Mouse (Mus musculus) neural tube, embryonic 11.5 days (tissue): ENCODE data around the gene Rab44. TPM values are rescaled to one million over a fixed set of nuclear protein-coding genes. Genes with fewer than 3 reads are reported as not detected.

Experiments used
- ATAC-seq: fragments of 200-750 bp; cut with Nextera tagmentation; 2 replicates; pipeline ENCODE4 v1.8.0; 2017; ENCODE audit warnings: moderate number of reproducible peaks, mild to moderate bottlenecking, moderate TSS enrichment, moderate library complexity; ENCODE audit not compliant: insufficient read depth, low FRiP score, low TSS enrichment
- DNase-seq: peaks from one replicate; pipeline ENCODE4 v3.0.0-alpha.2; 2015; ENCODE audit warnings: low spot score
- H3K27ac ChIP-seq: fragments of 300-500 bp; sonication (generic); 2 replicates; pipeline ENCODE4 v1.5.1; 2014; ENCODE audit warnings: low read depth, mild to moderate bottlenecking, low read length
- H3K27me3 ChIP-seq: fragments of 300-500 bp; sonication (generic); 2 replicates; pipeline ENCODE4 v1.6.1; 2014; ENCODE audit warnings: mild to moderate bottlenecking, low read length, mixed read lengths; ENCODE audit not compliant: control insufficient read depth, insufficient read depth
- H3K36me3 ChIP-seq: fragments of 300-500 bp; sonication (generic); 2 replicates; pipeline ENCODE4 v1.6.1; 2014; ENCODE audit warnings: mild to moderate bottlenecking, low read length, moderate library complexity, mixed read lengths; ENCODE audit not compliant: control insufficient read depth, insufficient read depth
- H3K4me1 ChIP-seq: fragments of 300-500 bp; sonication (generic); 2 replicates; pipeline ENCODE4 v1.6.1; 2014; ENCODE audit warnings: low read length, mixed read lengths; ENCODE audit not compliant: control insufficient read depth, insufficient read depth
- H3K4me2 ChIP-seq: fragments of 300-500 bp; sonication (generic); 2 replicates; pipeline ENCODE4 v1.6.1; 2014; ENCODE audit warnings: low read depth, mild to moderate bottlenecking, moderate library complexity
- H3K4me3 ChIP-seq: fragments of 300-500 bp; sonication (generic); 2 replicates; pipeline ENCODE4 v1.5.1; 2014; ENCODE audit warnings: low read depth, low read length
- H3K9ac ChIP-seq: fragments of 300-500 bp; sonication (generic); 2 replicates; pipeline ENCODE4 v1.6.1; 2014; ENCODE audit warnings: mild to moderate bottlenecking, low read length
- H3K9me3 ChIP-seq: fragments of 300-500 bp; sonication (generic); 2 replicates; pipeline ENCODE4 v1.6.1; 2016; ENCODE audit warnings: low read length; ENCODE audit not compliant: control insufficient read depth
- WGBS: fragments of 180-500 bp; shearing (Covaris S2); extraction: QIAGEN DNeasy Blood & Tissue Kit; methylation state at CpG from one replicate; pipeline ENCODE4 v1.1.7; 2014; 5-methylcytosine and 5-hydroxymethylcytosine counted together
- polyA plus RNA-seq: library from polyadenylated mRNA; unstranded; fragments of >200 nt; fragmentation: Nextera tagmentation; extraction: Ambion mirVana; gene quantifications from 2 replicates; pipeline ENCODE4 v1.2.1, GENCODE M21; 2014

Rab44 gene
- polyA plus RNA-seq, 1 experiment from 2014 or later: 0.44 TPM

- ATAC-seq (no peak), DNase-seq (no peak)
- H3K4me1 ChIP-seq: no peaks in the 10 kb centered on the region
- H3K4me2 ChIP-seq: no peak overlapping the region
- H3K27ac ChIP-seq: no peak overlapping the region
- H3K4me3 ChIP-seq: no peak overlapping the region
- no peaks in the 10 kb centered on the region for H3K36me3 ChIP-seq
- WGBS: 48% methylated on average over 5 of the region's 5 CpGs
- no peaks in the 10 kb centered on the region for H3K27me3 ChIP-seq
- no peaks in the 10 kb centered on the region for H3K9me3 ChIP-seq
- no peak overlapping the region for H3K9ac ChIP-seq
Observed at GRCm38 (mm10) chr17:29129341-29129740, 15.4 kb downstream of the Rab44 start.

- no peaks in the 10 kb centered on the region for H3K4me1 ChIP-seq
- H3K9ac ChIP-seq: no peak overlapping the region
- ATAC-seq (no peak), DNase-seq (no peak)
- no peak overlapping the region for H3K4me2 ChIP-seq
- H3K27me3 ChIP-seq: no peaks in the 10 kb centered on the region
- no peak overlapping the region for H3K27ac ChIP-seq
- H3K4me3 ChIP-seq: no peak overlapping the region
- WGBS: 81% methylated on average over 5 of the region's 5 CpGs
- H3K9me3 ChIP-seq: no peaks in the 10 kb centered on the region
- H3K36me3 ChIP-seq: no peaks in the 10 kb centered on the region
Observed at GRCm38 (mm10) chr17:29135066-29135465, 21.1 kb downstream of the Rab44 start.

- WGBS: 75% methylated on average over 6 of the region's 6 CpGs
- H3K36me3 ChIP-seq: no peaks in the 10 kb centered on the region
- H3K4me2 ChIP-seq: no peak overlapping the region
- no peak for DNase-seq
- no peak for ATAC-seq
- no peak overlapping the region for H3K4me3 ChIP-seq
- H3K27me3 ChIP-seq: no peaks in the 10 kb centered on the region
- H3K9me3 ChIP-seq: no peaks in the 10 kb centered on the region
- no peaks in the 10 kb centered on the region for H3K4me1 ChIP-seq
- no peak overlapping the region for H3K9ac ChIP-seq
- H3K27ac ChIP-seq: no peak overlapping the region
Observed at GRCm38 (mm10) chr17:29136236-29136635, 22.3 kb downstream of the Rab44 start.

- WGBS: 91% methylated on average over 7 of the region's 7 CpGs
- no peak overlapping the region for H3K9ac ChIP-seq
Observed at GRCm38 (mm10) chr17:29137906-29138305, 24.0 kb downstream of the Rab44 start.

GRCm38 (mm10) chr17:29141577-29141976, 27.6 kb downstream of the Rab44 start:
- Histone ChIP-seq H3K36me3 (no peaks in the 10 kb centered on the region), H3K27me3 (no peaks in the 10 kb centered on the region), H3K9ac (no peak overlapping the region), H3K4me3 (no peak overlapping the region), H3K4me2 (no peak overlapping the region), H3K9me3 (no peaks in the 10 kb centered on the region), H3K27ac (no peak overlapping the region), H3K4me1 (no peaks in the 10 kb centered on the region)
- ATAC-seq: no peak
- WGBS: 92% methylated on average over 3 of the region's 3 CpGs
- DNase-seq: no peak

More at GRCm38 (mm10) chr17:29137906-29138305, 24.0 kb downstream of the Rab44 start:
- H3K4me3 ChIP-seq: no peak overlapping the region
- H3K27me3 ChIP-seq: no peaks in the 10 kb centered on the region
- H3K9me3 ChIP-seq: no peaks in the 10 kb centered on the region
- no peak overlapping the region for H3K4me2 ChIP-seq
- H3K36me3 ChIP-seq: no peaks in the 10 kb centered on the region
- ATAC-seq: no peak
- no peaks in the 10 kb centered on the region for H3K4me1 ChIP-seq
- no peak for DNase-seq
- H3K27ac ChIP-seq: no peak overlapping the region

- ATAC-seq (no peak), DNase-seq (no peak)
- no peak overlapping the region for H3K4me2 ChIP-seq
- no peak overlapping the region for H3K27ac ChIP-seq
- H3K9ac ChIP-seq: no peak overlapping the region
- no peaks in the 10 kb centered on the region for H3K9me3 ChIP-seq
- no peak overlapping the region for H3K4me3 ChIP-seq
- H3K36me3 ChIP-seq: no peaks in the 10 kb centered on the region
- H3K27me3 ChIP-seq: no peaks in the 10 kb centered on the region
- no peaks in the 10 kb centered on the region for H3K4me1 ChIP-seq
- WGBS: 82% methylated on average over 8 of the region's 8 CpGs
Observed at GRCm38 (mm10) chr17:29143266-29143665, 29.3 kb downstream of the Rab44 start.

GRCm38 (mm10) chr17:29145101-29145500, 31.2 kb downstream of the Rab44 start:
- Histone ChIP-seq H3K4me2 (no peak overlapping the region), H3K36me3 (no peaks in the 10 kb centered on the region), H3K4me1 (no peaks in the 10 kb centered on the region), H3K9me3 (no peaks in the 10 kb centered on the region), H3K27me3 (no peaks in the 10 kb centered on the region), H3K27ac (no peak overlapping the region), H3K9ac (no peak overlapping the region), H3K4me3 (no peak overlapping the region)
- ATAC-seq: no peak
- WGBS: 92% methylated on average over 12 of the region's 12 CpGs
- no peak for DNase-seq

- Histone ChIP-seq H3K4me3 (no peak overlapping the region), H3K9me3 (no peaks in the 10 kb centered on the region), H3K27me3 (no peaks in the 10 kb centered on the region), H3K9ac (no peak overlapping the region), H3K4me1 (no peaks in the 10 kb centered on the region), H3K4me2 (no peak overlapping the region), H3K27ac (no peak overlapping the region), H3K36me3 (no peaks in the 10 kb centered on the region)
- WGBS: 85% methylated on average over 14 of the region's 14 CpGs
- no peak for ATAC-seq
- no peak for DNase-seq
Observed at GRCm38 (mm10) chr17:29147273-29147672, 33.3 kb downstream of the Rab44 start.

- Histone ChIP-seq H3K4me2 (no peak overlapping the region), H3K4me1 (no peaks in the 10 kb centered on the region), H3K4me3 (no peak overlapping the region), H3K36me3 (no peaks in the 10 kb centered on the region), H3K9me3 (no peaks in the 10 kb centered on the region), H3K9ac (no peak overlapping the region), H3K27ac (no peak overlapping the region), H3K27me3 (no peaks in the 10 kb centered on the region)
- WGBS: 82% methylated on average over 6 of the region's 6 CpGs
- no peak for ATAC-seq
- DNase-seq: no peak
Observed at GRCm38 (mm10) chr17:29147773-29148172, 33.8 kb downstream of the Rab44 start.
